Mouse (Mus musculus) heart, postnatal 0 days (tissue): Measurements from ENCODE around the gene Pard3b.

Source experiments
- CTCF ChIP-seq: IDR thresholded peaks from 2 replicates; pipeline ENCODE4 v1.5.1; 2016; ENCODE audit warnings: antibody characterized with exemption, control low read depth, low read depth
- EP300 ChIP-seq: IDR thresholded peaks from 2 replicates; pipeline ENCODE4 v1.6.1; 2016; ENCODE audit warnings: antibody characterized with exemption, low read depth

GRCm38 (mm10) chr1:61685221-61685814, 46.7 kb downstream of the Pard3b start:
- TF ChIP-seq CTCF (no peak), EP300 (no peak)
